In genomic region chr3:145885851-145886464, GRCm38 (mm10) we compare ENCODE assay signal across 8 mouse cellular contexts. TPM values are rescaled to one million over a fixed set of nuclear protein-coding genes. Genes with fewer than 3 reads are reported as not detected.
DNase-seq lines count a peak whose midpoint lies in the region; ATAC-seq lines count a peak whose summit lies in the region.

No protein-coding gene starts in this region.

- H3K36me3 ChIP-seq in midbrain, embryonic 13.5 days = no peaks in the 10 kb centered on the region
- H3K36me3 ChIP-seq in midbrain, embryonic 11.5 days (ENCODE audit: control insufficient read depth, insufficient read depth, low read length) = no peaks in the 10 kb centered on the region
- H3K36me3 ChIP-seq in heart, embryonic 12.5 days = no peaks in the 10 kb centered on the region; the same call in 1 of the 2 replicates

- 63% methylated on average over 5 of the region's 5 CpGs for WGBS in midbrain, embryonic 13.5 days
- 56% methylated on average over 5 of the region's 5 CpGs for WGBS in midbrain, embryonic 11.5 days
- WGBS in heart, embryonic 12.5 days = 18% methylated on average over 5 of the region's 5 CpGs

- no peak overlapping the region for H3K4me2 ChIP-seq in midbrain, embryonic 13.5 days (replicated peaks)
- H3K4me2 ChIP-seq in midbrain, embryonic 11.5 days = no peak overlapping the region
- no peak overlapping the region for H3K4me2 ChIP-seq in heart, embryonic 12.5 days

- peaks cover 42% of the 10 kb centered on the region for H3K4me1 ChIP-seq in midbrain, embryonic 13.5 days (replicated peaks)
- H3K4me1 ChIP-seq in midbrain, embryonic 11.5 days (ENCODE audit: control insufficient read depth, insufficient read depth, low read length) = peaks cover 24% of the 10 kb centered on the region
- H3K4me1 ChIP-seq in heart, embryonic 12.5 days (replicated peaks) = peaks cover 37% of the 10 kb centered on the region

- peak overlapping the region; percentile 69 for H3K27ac ChIP-seq in midbrain, embryonic 13.5 days
- no peak overlapping the region for H3K27ac ChIP-seq in midbrain, embryonic 11.5 days (ENCODE audit: low read depth, low read length)
- H3K27ac ChIP-seq in heart, embryonic 12.5 days (ENCODE audit: poor library complexity, severe bottlenecking) = peak overlapping the region; percentile 77

- H3K9me3 ChIP-seq in midbrain, embryonic 13.5 days = no peaks in the 10 kb centered on the region
- H3K9me3 ChIP-seq in midbrain, embryonic 11.5 days (ENCODE audit: control insufficient read depth, low read length) = no peaks in the 10 kb centered on the region
- H3K9me3 ChIP-seq in heart, embryonic 12.5 days (replicated peaks) = no peaks in the 10 kb centered on the region; the same call in 1 of the 2 replicates

- H3K27me3 ChIP-seq in midbrain, embryonic 13.5 days = peaks cover 41% of the 10 kb centered on the region
- H3K27me3 ChIP-seq in midbrain, embryonic 11.5 days (ENCODE audit: control insufficient read depth, insufficient read depth, low read length) = peaks cover 18% of the 10 kb centered on the region
- no peaks in the 10 kb centered on the region for H3K27me3 ChIP-seq in heart, embryonic 12.5 days (replicated peaks)

- no peak for DNase-seq in midbrain, embryonic 11.5 days (ENCODE audit: low spot score, missing footprints)
- peak; percentile 45 to 62 for DNase-seq in kidney, postnatal 4 days
- DNase-seq in yolk sac, embryonic 10.5 days (ENCODE audit: low spot score) = peak; percentile 71
- no peak for DNase-seq in gastrocnemius, postnatal 4 days (ENCODE audit: low spot score in 2 of 2)
- DNase-seq in cerebellum, adult 9-11 months = no peak

- ATAC-seq in midbrain, embryonic 13.5 days = no peak
- ATAC-seq in midbrain, embryonic 11.5 days (ENCODE audit: low FRiP score) = no peak
- ATAC-seq in heart, embryonic 12.5 days (ENCODE audit: insufficient number of reproducible peaks, low FRiP score) = no peak; the same call in 1 of the 2 replicates
- no peak for ATAC-seq in megakaryocyte progenitor cell, adult 5-6 weeks (replicated peaks; ENCODE audit: poor library complexity)

- H3K9ac ChIP-seq in midbrain, embryonic 13.5 days (replicated peaks) = no peak overlapping the region
- H3K9ac ChIP-seq in midbrain, embryonic 11.5 days (ENCODE audit: low read length) = no peak overlapping the region
- no peak overlapping the region for H3K9ac ChIP-seq in heart, embryonic 12.5 days

- H3K4me3 ChIP-seq in midbrain, embryonic 13.5 days (replicated peaks) = no peak overlapping the region
- no peak overlapping the region for H3K4me3 ChIP-seq in midbrain, embryonic 11.5 days (ENCODE audit: low read depth, low read length)
- no peak overlapping the region for H3K4me3 ChIP-seq in heart, embryonic 12.5 days

RNA-seq across cellular contexts. Expression of gene Bcl10, which starts 36.6 kb away (rescaled TPM):
- polyA plus RNA-seq in midbrain, embryonic 13.5 days (2015; fragmentation: Nextera tagmentation; extraction: Ambion mirVana) = 36.0 and 40.0 TPM in 2 replicates
- polyA plus RNA-seq in midbrain, embryonic 11.5 days (2014; fragmentation: Nextera tagmentation; extraction: Ambion mirVana) = 57.4 and 59.2 TPM in 2 replicates
- 42.9 and 43.1 TPM in 2 replicates for polyA plus RNA-seq in heart, embryonic 12.5 days (2016; fragmentation: Nextera tagmentation; extraction: Ambion mirVana)
- total RNA-seq in megakaryocyte progenitor cell, adult 5-6 weeks (2015) = 41.2 and 43.6 TPM in 2 replicates
- total RNA-seq in megakaryocyte progenitor cell, adult 5-6 weeks (2017) = 33.8 and 39.0 TPM in 2 replicates
- 10 to 100 TPM; 23.7 to 26.8 TPM for total RNA-seq in gastrocnemius, postnatal 4 days (2021)

RNA-seq across cellular contexts. Expression of gene 2410004B18Rik, which starts 51.9 kb away (rescaled TPM):
- polyA plus RNA-seq in midbrain, embryonic 13.5 days (2015; fragmentation: Nextera tagmentation; extraction: Ambion mirVana) = 70.0 and 73.0 TPM in 2 replicates
- polyA plus RNA-seq in midbrain, embryonic 11.5 days (2014; fragmentation: Nextera tagmentation; extraction: Ambion mirVana) = 63.3 and 69.3 TPM in 2 replicates
- 46.6 and 47.2 TPM in 2 replicates for polyA plus RNA-seq in heart, embryonic 12.5 days (2016; fragmentation: Nextera tagmentation; extraction: Ambion mirVana)
- 25.3 and 42.3 TPM in 2 replicates for total RNA-seq in megakaryocyte progenitor cell, adult 5-6 weeks (2015)
- total RNA-seq in megakaryocyte progenitor cell, adult 5-6 weeks (2017) = 13.3 and 14.0 TPM in 2 replicates
- 10 to 100 TPM; 15.0 to 22.4 TPM for total RNA-seq in gastrocnemius, postnatal 4 days (2021)

Comparison
In these comparisons a context has a peak if more than half of its experiments do, and no peak if none do; other contexts are left out.
1. DNase-seq: peak in kidney, postnatal 4 days (2 of 2) and yolk sac, embryonic 10.5 days (single experiment); none in midbrain, embryonic 11.5 days (single experiment), gastrocnemius, postnatal 4 days (0 of 2) and cerebellum, adult 9-11 months (single experiment).